Mouse (Mus musculus) adrenal gland, adult (tissue): ENCODE results near the gene Vmn1r159.
"Not testable (repeated sequence)": the region's sequence is repeated elsewhere in the genome, so short reads cannot be mapped to it uniquely, and the experiment has no call there.

Experiments used
- DNase-seq, 2 experiments: peaks; one replicate each; pipeline ENCODE4 v3.0.0; 2022 to 2023; ENCODE audit warnings: low spot score in 1 of 2; ENCODE audit not compliant: inconsistent age in 2 of 2

Vmn1r159 gene

DNA sequence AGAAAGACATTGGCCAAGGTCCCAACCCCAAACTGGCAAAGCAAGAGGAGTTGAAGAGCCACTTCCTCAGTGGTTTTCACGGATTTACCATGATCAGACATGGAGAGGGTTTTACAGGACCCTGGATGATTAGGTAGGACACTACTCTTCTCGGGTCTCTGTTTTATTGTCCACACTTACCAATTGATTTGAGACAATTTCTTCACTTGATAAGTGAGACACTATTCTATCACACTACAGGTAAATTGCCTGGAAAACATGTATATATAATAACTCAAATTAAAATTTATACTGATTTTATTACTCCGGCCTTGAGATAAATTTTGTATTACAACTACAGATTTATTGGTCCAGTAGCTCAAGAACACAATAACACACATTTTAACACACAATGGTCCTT is at the start of gene Vmn1r159:
TSS of gene Vmn1r159 (minus strand) at position 101 of the 400 bp plus-strand sequence.
- not testable (repeated sequence) for DNase-seq

DNA sequence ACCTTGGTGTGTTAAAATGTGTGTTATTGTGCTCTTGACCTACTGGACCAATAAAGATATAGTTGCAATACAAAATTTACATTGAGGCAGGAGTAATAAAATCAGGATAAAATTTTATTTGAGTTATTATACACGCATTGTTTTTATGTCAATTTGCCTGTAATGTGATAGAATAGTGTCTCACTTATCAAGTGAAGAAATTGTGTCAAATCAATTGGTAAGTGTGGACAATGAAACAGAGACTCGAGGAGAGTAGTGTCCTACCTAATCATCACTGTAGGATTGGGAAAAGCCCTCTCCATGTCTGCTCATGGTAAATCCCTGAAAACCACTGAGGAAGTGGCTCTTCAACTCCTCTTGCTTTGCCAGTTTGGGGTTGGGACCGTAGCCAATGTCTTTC is 27.5 kb upstream of the Vmn1r159 start, which contains the start of gene Vmn1r160:
TSS of gene Vmn1r160 (plus strand) at position 301 of the 400 bp plus-strand sequence.
- not testable (repeated sequence) for DNase-seq
